Mouse (Mus musculus) liver, embryonic 14.5 days (tissue): ENCODE measurements around the gene Zfp423. TPM values are rescaled to one million over a fixed set of nuclear protein-coding genes. Genes with fewer than 3 reads are reported as not detected.

Source experiments
- ATAC-seq: fragments of 200-750 bp; cut with Nextera tagmentation; 2 replicates; pipeline ENCODE4 v1.8.0; 2017; ENCODE audit warnings: moderate number of reproducible peaks, mild to moderate bottlenecking, moderate library complexity; ENCODE audit not compliant: insufficient read depth
- DNase-seq, 3 experiments: peaks; one replicate each; pipeline ENCODE4 v3.0.0-alpha.2; 2012 to 2013; ENCODE audit warnings: low read depth in 3 of 3, low spot score in 3 of 3
- H3K27ac ChIP-seq: fragments of 300-500 bp; sonication (generic); 2 replicates; pipeline ENCODE4 v1.5.1; 2014; ENCODE audit warnings: moderate library complexity, mild to moderate bottlenecking, control low read depth, inconsistent platforms
- H3K27me3 ChIP-seq: fragments of 300-500 bp; sonication (generic); 2 replicates; pipeline ENCODE4 v1.6.1; 2014; ENCODE audit warnings: mild to moderate bottlenecking, low read length, moderate library complexity; ENCODE audit not compliant: control insufficient read depth, insufficient read depth
- H3K36me3 ChIP-seq: fragments of 300-500 bp; sonication (generic); replicated peaks from 2 replicates; pipeline ENCODE4 v1.6.1; 2014; ENCODE audit warnings: low read depth; ENCODE audit not compliant: control insufficient read depth, insufficient read depth
- H3K4me1 ChIP-seq, 2 experiments: fragments of 200-500 bp in 1 of 2; fragments of 300-500 bp in 1 of 2; sonication (generic) in 1 of 2; replicated peaks; 2 replicates each; pipeline ENCODE4 v1.6.1; 2012 to 2014; ENCODE audit warnings: antibody characterized with exemption in 1 of 2, inconsistent platforms in 1 of 2, low read length in 1 of 2; ENCODE audit not compliant: control insufficient read depth in 2 of 2, insufficient read depth in 2 of 2
- H3K4me2 ChIP-seq: fragments of 300-500 bp; sonication (generic); 2 replicates; pipeline ENCODE4 v1.6.1; 2014; ENCODE audit warnings: low read depth, mild to moderate bottlenecking, control low read depth, moderate library complexity
- H3K4me3 ChIP-seq, 2 experiments: fragments of 200-500 bp in 1 of 2; fragments of 300-500 bp in 1 of 2; sonication (generic) in 1 of 2; 2 replicates each; pipeline ENCODE4 v1.5.1; 2012 to 2014; ENCODE audit warnings: low read depth in 2 of 2, low read length in 2 of 2, mild to moderate bottlenecking in 2 of 2, control low read depth in 1 of 2, inconsistent platforms in 1 of 2, moderate library complexity in 1 of 2; ENCODE audit not compliant: insufficient read depth in 1 of 2
- H3K9ac ChIP-seq: fragments of 300-500 bp; sonication (generic); replicated peaks from 2 replicates; pipeline ENCODE4 v1.6.1; 2014; ENCODE audit warnings: mild to moderate bottlenecking, control low read depth, moderate library complexity
- H3K9me3 ChIP-seq: fragments of 300-500 bp; sonication (generic); 2 replicates; pipeline ENCODE4 v1.6.1; 2016; ENCODE audit warnings: low read length, mixed read lengths; ENCODE audit not compliant: control insufficient read depth
- CTCF ChIP-seq: IDR thresholded peaks from 2 replicates; pipeline ENCODE4 v1.5.1; 2016; ENCODE audit warnings: antibody characterized with exemption, low read depth, control low read depth
- EP300 ChIP-seq: IDR thresholded peaks from 2 replicates; pipeline ENCODE4 v1.6.1; 2016; ENCODE audit warnings: antibody characterized with exemption, low read depth
- WGBS: fragments of 180-500 bp; shearing (Covaris S2); extraction: QIAGEN DNeasy Blood & Tissue Kit; methylation state at CpG from one replicate; pipeline ENCODE4 v1.1.7; 2014; ENCODE audit not compliant: insufficient replicate concordance; 5-methylcytosine and 5-hydroxymethylcytosine counted together
- polyA plus RNA-seq, 2 experiments: library from polyadenylated mRNA; depleted of rRNA in 1 of 2; stranded (reverse) in 1 of 2; unstranded in 1 of 2; fragments of >200 nt; fragmentation: Nextera tagmentation in 1 of 2; extraction: Ambion mirVana in 1 of 2; gene quantifications; 2 replicates each; pipeline versions ENCODE4 v1.2.1 to v1.2.3; 2012 to 2014

The Zfp423 gene
- polyA plus RNA-seq, 2 experiments, result 0.52 to 0.60 TPM

- TF ChIP-seq CTCF, result no peak
- no peak for TF ChIP-seq EP300
- ATAC-seq (no peak), DNase-seq (no peak)
- no peak overlapping the region for H3K4me2 ChIP-seq
- no peaks in the 10 kb centered on the region for H3K4me1 ChIP-seq
- H3K4me3 ChIP-seq, result no peak overlapping the region
- H3K27me3 ChIP-seq, result no peaks in the 10 kb centered on the region
- no peak overlapping the region for H3K9ac ChIP-seq
- H3K27ac ChIP-seq, result no peak overlapping the region
- WGBS, result 32% methylated on average over 5 of the region's 5 CpGs
- H3K9me3 ChIP-seq, result no peaks in the 10 kb centered on the region
- no peaks in the 10 kb centered on the region for H3K36me3 ChIP-seq
Observed at GRCm38 (mm10) chr8:87834656-87835055, 124.7 kb downstream of the Zfp423 start.

DNA sequence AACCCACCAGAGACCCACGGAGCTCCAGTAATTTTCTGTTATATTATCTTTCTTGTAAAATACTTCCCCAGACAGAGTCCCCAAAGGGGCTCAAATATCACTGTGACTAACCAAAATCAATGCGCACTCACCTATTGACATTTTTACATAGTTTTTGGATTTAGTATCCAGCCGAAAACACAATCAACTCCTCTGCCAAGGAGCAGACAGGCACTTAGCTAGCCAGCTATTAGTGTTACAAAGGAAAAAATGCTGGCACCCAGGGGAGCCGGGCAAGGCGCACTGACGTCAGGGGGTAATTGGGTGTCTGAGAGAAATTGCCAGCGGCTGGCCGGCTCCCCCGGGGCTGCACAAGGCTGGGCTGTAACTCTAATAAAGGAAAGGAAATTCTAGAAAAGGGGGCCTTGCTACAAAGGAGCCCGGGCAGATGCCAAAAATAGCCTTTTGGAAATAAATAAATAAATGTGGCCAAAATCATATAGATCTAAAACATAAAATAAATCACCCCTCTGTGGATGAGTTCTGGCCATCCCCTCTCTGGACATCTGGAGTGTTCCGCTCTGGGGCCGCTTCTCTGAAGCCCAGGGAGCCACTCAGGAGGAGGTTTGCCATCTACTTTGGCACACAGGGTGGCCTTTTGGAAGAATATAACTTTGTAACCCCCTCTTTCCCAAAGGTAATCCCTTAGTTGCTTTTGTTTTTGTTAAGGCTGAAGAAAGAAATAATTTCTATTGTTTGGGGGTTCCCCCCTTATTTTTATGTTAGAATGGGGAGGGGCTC lies 125.4 kb downstream of the Zfp423 start:
- Histone ChIP-seq H3K4me2 (no peak overlapping the region), H3K27ac (no peak overlapping the region), H3K36me3 (no peaks in the 10 kb centered on the region), H3K4me1 (no peaks in the 10 kb centered on the region), H3K4me3 (no peak overlapping the region), H3K27me3 (no peaks in the 10 kb centered on the region), H3K9me3 (no peaks in the 10 kb centered on the region), H3K9ac (no peak overlapping the region)
- no peak for TF ChIP-seq EP300
- TF ChIP-seq CTCF, result no peak
- ATAC-seq (no peak), DNase-seq (no peak)
- 55% methylated on average over 12 of the region's 12 CpGs for WGBS

DNA sequence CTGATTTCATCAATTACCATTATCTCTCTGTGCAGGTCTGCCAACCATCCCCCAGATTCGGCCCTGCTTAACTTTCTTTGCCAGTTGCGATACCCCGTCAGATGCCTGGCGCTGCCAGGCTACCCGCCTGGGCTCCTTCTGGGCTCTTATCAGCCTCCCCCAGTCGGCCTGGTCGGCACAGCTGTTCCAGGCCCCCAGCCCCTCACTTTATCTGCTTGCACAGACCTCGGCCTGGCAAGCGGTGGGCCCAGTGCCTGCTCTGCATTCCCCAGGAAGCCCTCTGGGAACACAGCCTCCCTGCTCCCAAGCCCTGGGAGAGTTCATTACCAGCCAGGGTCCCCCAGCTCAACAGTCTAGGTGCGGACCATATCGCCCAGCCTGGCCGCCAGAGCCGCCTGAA lies 126.1 kb downstream of the Zfp423 start:
- Histone ChIP-seq H3K27me3 (no peaks in the 10 kb centered on the region), H3K4me1 (no peaks in the 10 kb centered on the region), H3K9me3 (no peaks in the 10 kb centered on the region), H3K9ac (no peak overlapping the region), H3K27ac (no peak overlapping the region), H3K4me2 (no peak overlapping the region), H3K36me3 (no peaks in the 10 kb centered on the region), H3K4me3 (no peak overlapping the region)
- DNase-seq, result no peak
- TF ChIP-seq EP300, result no peak
- ATAC-seq, result no peak
- 31% methylated on average over 13 of the region's 13 CpGs for WGBS

DNA sequence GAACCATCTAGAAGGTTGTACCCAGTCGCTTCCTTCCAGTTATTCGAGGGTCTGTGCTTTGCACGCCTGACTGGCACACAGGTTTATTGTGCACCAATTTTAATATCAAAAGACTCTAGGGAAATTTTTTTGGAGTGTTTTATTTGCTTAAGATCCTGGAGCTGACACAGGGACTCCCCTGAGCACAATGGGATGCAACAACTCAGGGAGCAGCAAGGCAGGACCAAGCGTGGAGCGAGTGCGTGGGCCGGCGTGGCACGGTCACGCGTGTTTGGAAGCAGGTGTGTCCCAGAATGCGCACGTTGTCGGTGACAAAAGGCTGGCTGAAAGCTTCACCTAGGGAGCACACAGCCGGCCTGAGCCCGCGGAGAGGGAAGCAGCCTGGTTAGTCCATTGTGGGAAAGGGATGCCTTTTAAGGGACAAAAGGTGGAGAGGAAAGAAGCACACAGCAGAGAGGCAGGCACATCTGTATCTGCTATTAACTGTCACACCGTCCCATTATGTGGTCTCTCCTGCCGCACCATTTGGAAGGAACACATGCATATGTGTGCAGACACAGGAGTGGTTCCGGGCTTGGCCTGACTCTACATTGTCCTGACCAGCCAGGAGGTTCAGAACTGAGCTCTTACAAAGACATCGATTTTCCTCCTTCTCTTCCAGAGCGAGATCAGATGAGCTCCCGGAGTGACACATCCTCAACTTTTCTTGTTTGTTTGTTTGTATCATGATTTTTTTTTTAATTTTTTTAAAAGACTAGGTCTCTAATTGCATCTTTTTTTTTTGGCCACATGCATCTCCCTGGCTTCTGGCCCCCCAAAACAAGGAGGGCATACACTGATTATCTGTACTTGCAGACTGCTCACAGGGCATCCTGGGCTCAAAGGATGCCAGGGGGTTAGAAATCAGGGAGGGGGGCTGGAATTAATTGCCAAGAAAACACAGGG lies 126.7 kb downstream of the Zfp423 start:
- WGBS, result 62% methylated on average over 23 of the region's 23 CpGs

DNA sequence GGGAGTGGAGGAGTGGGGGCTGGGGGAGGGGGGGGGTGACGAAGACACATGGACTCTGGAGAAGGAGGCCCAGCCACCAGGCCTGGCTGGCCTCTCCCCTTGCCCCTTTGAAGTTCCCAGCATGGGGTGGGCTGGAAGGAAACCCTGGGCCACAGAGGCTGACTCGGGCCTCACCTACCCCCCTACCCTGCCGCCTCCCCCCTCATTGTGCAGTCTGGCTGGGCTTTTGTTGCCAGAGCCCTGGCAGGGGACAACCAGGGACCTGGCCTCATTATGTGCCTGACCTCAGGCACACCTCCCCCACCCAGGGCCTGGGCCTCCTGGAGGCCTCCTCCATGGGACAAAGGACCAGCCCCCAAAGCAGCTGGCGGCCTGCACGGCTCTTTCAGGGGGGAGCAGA lies 127.8 kb downstream of the Zfp423 start:
- Histone ChIP-seq H3K27me3 (no peaks in the 10 kb centered on the region), H3K36me3 (no peaks in the 10 kb centered on the region), H3K4me2 (no peak overlapping the region), H3K4me3 (no peak overlapping the region), H3K27ac (no peak overlapping the region), H3K4me1 (no peaks in the 10 kb centered on the region), H3K9me3 (no peaks in the 10 kb centered on the region), H3K9ac (no peak overlapping the region)
- DNase-seq (no peak), ATAC-seq (no peak)
- no peak for TF ChIP-seq EP300
- TF ChIP-seq CTCF, result no peak
- WGBS, result 49% methylated on average over 5 of the region's 5 CpGs

More for the DNA sequence above, 126.7 kb downstream of the Zfp423 start:
- Histone ChIP-seq H3K27ac (no peak overlapping the region), H3K4me2 (no peak overlapping the region), H3K9me3 (no peaks in the 10 kb centered on the region), H3K27me3 (no peaks in the 10 kb centered on the region), H3K9ac (no peak overlapping the region), H3K36me3 (no peaks in the 10 kb centered on the region), H3K4me3 (no peak overlapping the region), H3K4me1 (no peaks in the 10 kb centered on the region)
- DNase-seq (no peak), ATAC-seq (no peak)
- no peak for TF ChIP-seq CTCF
- no peak for TF ChIP-seq EP300
